Mouse (Mus musculus) cerebellum, adult 2 months (tissue): Measurements from ENCODE around the gene Add3.

ENCODE experiments used
- CTCF ChIP-seq: fragments of 200-500 bp; IDR thresholded peaks from 2 replicates; pipeline ENCODE4 v1.5.1; 2011; ENCODE audit warnings: low read depth, mild to moderate bottlenecking, control low read depth, low read length, moderate library complexity, borderline replicate concordance; ENCODE audit not compliant: insufficient read depth
- POLR2A ChIP-seq: fragments of 200-500 bp; IDR thresholded peaks from 2 replicates; pipeline ENCODE4 v1.6.1; 2011; ENCODE audit warnings: low read length, control low read depth, borderline replicate concordance; ENCODE audit not compliant: insufficient read depth

DNA sequence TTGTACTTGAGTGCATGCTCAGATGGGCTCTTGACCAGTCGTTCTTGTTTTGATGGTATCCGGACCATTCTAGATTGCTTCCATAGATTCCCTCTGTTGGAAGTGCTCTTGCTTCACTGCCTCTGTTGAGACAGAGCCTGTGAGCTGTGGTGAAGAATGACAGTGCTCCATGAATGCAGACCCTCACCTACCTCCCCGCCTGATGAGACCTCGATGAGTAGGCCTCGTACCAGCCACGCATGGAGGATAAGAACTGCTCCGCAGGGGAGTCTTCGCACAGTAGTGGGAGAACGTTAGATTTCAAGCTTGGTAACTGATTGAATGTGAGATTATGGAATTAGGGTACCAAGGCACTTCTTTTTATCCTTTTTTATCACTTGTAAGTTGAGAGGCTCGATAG, 56.7 kb downstream of the Add3 start:
- TF ChIP-seq CTCF (no peak), POLR2A (no peak)
